Mouse (Mus musculus) heart, postnatal 0 days (tissue): ENCODE data around the gene Gatad2a. TPM values are rescaled to one million over a fixed set of nuclear protein-coding genes. Genes with fewer than 3 reads are reported as not detected.
"Not testable (repeated sequence)": the region's sequence is repeated elsewhere in the genome, so short reads cannot be mapped to it uniquely, and the experiment has no call there.

ENCODE experiments used
- ATAC-seq: fragments of 200-750 bp; cut with Nextera tagmentation; 2 replicates; pipeline ENCODE4 v1.8.0; 2017; ENCODE audit warnings: low read depth, moderate number of reproducible peaks, moderate library complexity; ENCODE audit not compliant: insufficient read depth
- DNase-seq: peaks from one replicate; pipeline ENCODE4 v3.0.0-alpha.2; 2016; ENCODE audit warnings: low spot score
- H3K27ac ChIP-seq: fragments of 300-500 bp; sonication (generic); 2 replicates; pipeline ENCODE4 v1.5.1; 2014; ENCODE audit warnings: low read depth, mild to moderate bottlenecking
- H3K27me3 ChIP-seq: fragments of 300-500 bp; sonication (generic); 2 replicates; pipeline ENCODE4 v1.6.1; 2014; ENCODE audit warnings: low read length, mixed read lengths; ENCODE audit not compliant: control insufficient read depth, insufficient read depth
- H3K36me3 ChIP-seq: fragments of 300-500 bp; sonication (generic); replicated peaks from 2 replicates; pipeline ENCODE4 v1.6.1; 2014; ENCODE audit warnings: low read length, mixed read lengths; ENCODE audit not compliant: control insufficient read depth, insufficient read depth
- H3K4me1 ChIP-seq: fragments of 300-500 bp; sonication (generic); 2 replicates; pipeline ENCODE4 v1.6.1; 2014; ENCODE audit warnings: antibody characterized with exemption; ENCODE audit not compliant: control insufficient read depth, insufficient read depth
- H3K4me2 ChIP-seq: fragments of 300-500 bp; sonication (generic); 2 replicates; pipeline ENCODE4 v1.6.1; 2014; ENCODE audit warnings: low read depth, mild to moderate bottlenecking, low read length, moderate library complexity
- H3K4me3 ChIP-seq: fragments of 300-500 bp; sonication (generic); 2 replicates; pipeline ENCODE4 v1.5.1; 2014; ENCODE audit warnings: low read depth, low read length
- H3K9ac ChIP-seq: fragments of 300-500 bp; sonication (generic); replicated peaks from 2 replicates; pipeline ENCODE4 v1.6.1; 2014; ENCODE audit warnings: low read depth, low read length, mixed read lengths
- H3K9me3 ChIP-seq: fragments of 300-500 bp; sonication (generic); replicated peaks from 2 replicates; pipeline ENCODE4 v1.6.1; 2016; ENCODE audit warnings: low read length; ENCODE audit not compliant: control insufficient read depth
- CTCF ChIP-seq: IDR thresholded peaks from 2 replicates; pipeline ENCODE4 v1.5.1; 2016; ENCODE audit warnings: antibody characterized with exemption, control low read depth, low read depth
- EP300 ChIP-seq: IDR thresholded peaks from 2 replicates; pipeline ENCODE4 v1.6.1; 2016; ENCODE audit warnings: antibody characterized with exemption, low read depth
- WGBS: fragments of 180-500 bp; shearing (Covaris S2); extraction: QIAGEN DNeasy Blood & Tissue Kit; methylation state at CpG from one replicate; pipeline ENCODE4 v1.1.7; 2014; 5-methylcytosine and 5-hydroxymethylcytosine counted together
- polyA plus RNA-seq: library from polyadenylated mRNA; unstranded; fragments of >200 nt; fragmentation: Nextera tagmentation; extraction: Ambion mirVana; gene quantifications from 2 replicates; pipeline ENCODE4 v1.2.1, GENCODE M21; 2015
- total RNA-seq: library from RNA; depleted of rRNA; stranded (reverse); fragments of >200 nt; gene quantifications from 2 replicates; pipeline ENCODE4 v1.2.3, GENCODE M21; 2014; ENCODE audit warnings: low replicate concordance

Gene Gatad2a
- total and polyA plus RNA-seq, 2 experiments from 2014 or later = 18.9 to 26.9 TPM

- no peak for ATAC-seq
- H3K27me3 ChIP-seq = no peaks in the 10 kb centered on the region
- no peak overlapping the region for H3K4me3 ChIP-seq
- H3K9me3 ChIP-seq = no peaks in the 10 kb centered on the region
- no peak overlapping the region for H3K9ac ChIP-seq
- H3K27ac ChIP-seq = no peak overlapping the region
- WGBS = 62% methylated on average over 3 of the region's 3 CpGs
- peaks cover 10% of the 10 kb centered on the region for H3K36me3 ChIP-seq
- TF ChIP-seq CTCF = no peak
- TF ChIP-seq EP300 = no peak
- H3K4me1 ChIP-seq = no peaks in the 10 kb centered on the region
- H3K4me2 ChIP-seq = no peak overlapping the region
- DNase-seq = no peak
Observed at GRCm38 (mm10) chr8:70012350-70012749, 16.2 kb upstream of the Gatad2a start.

GRCm38 (mm10) chr8:70010796-70011195, 14.6 kb upstream of the Gatad2a start:
- WGBS = 90% methylated on average over 14 of the region's 14 CpGs
- ATAC-seq, H3K4me2 ChIP-seq, H3K4me3 ChIP-seq, H3K9me3 ChIP-seq, DNase-seq, H3K27me3 ChIP-seq, H3K9ac ChIP-seq, H3K4me1 ChIP-seq, H3K27ac ChIP-seq, H3K36me3 ChIP-seq: not testable (repeated sequence)

- DNase-seq = peak; percentile 61
- Histone ChIP-seq H3K4me3 (no peak overlapping the region), H3K4me1 (no peaks in the 10 kb centered on the region), H3K9me3 (no peaks in the 10 kb centered on the region), H3K36me3 (no peaks in the 10 kb centered on the region), H3K27me3 (no peaks in the 10 kb centered on the region), H3K4me2 (no peak overlapping the region), H3K9ac (no peak overlapping the region), H3K27ac (peak overlapping the region; percentile 50)
- peak; percentile 59; the same call in 1 of the 2 replicates for TF ChIP-seq EP300
- TF ChIP-seq CTCF = no peak
- 47% methylated on average over 2 of the region's 2 CpGs for WGBS
- peak; percentile 52 for ATAC-seq
Observed at GRCm38 (mm10) chr8:70005178-70005577, 9.0 kb upstream of the Gatad2a start.

GRCm38 (mm10) chr8:70004345-70004744, 8.2 kb upstream of the Gatad2a start:
- Histone ChIP-seq H3K27ac (0 out of 2 replicates have a peak overlapping the region, but pooled peaks have one; percentile 28), H3K4me2 (no peak overlapping the region), H3K36me3 (no peaks in the 10 kb centered on the region), H3K27me3 (no peaks in the 10 kb centered on the region), H3K9ac (no peak overlapping the region), H3K4me1 (no peaks in the 10 kb centered on the region), H3K4me3 (no peak overlapping the region), H3K9me3 (no peaks in the 10 kb centered on the region)
- DNase-seq (no peak), ATAC-seq (no peak)
- TF ChIP-seq EP300 = no peak
- TF ChIP-seq CTCF = no peak

GRCm38 (mm10) chr8:70003204-70003657, 7.0 kb upstream of the Gatad2a start:
- Histone ChIP-seq H3K27ac (peak overlapping the region; percentile 4; the same call in 1 of the 2 replicates), H3K36me3 (no peaks in the 10 kb centered on the region), H3K9ac (no peak overlapping the region), H3K27me3 (no peaks in the 10 kb centered on the region), H3K9me3 (no peaks in the 10 kb centered on the region), H3K4me3 (no peak overlapping the region), H3K4me2 (no peak overlapping the region), H3K4me1 (no peaks in the 10 kb centered on the region)
- ATAC-seq = no peak
- whole genome bisulfite sequencing = 57% methylated on average over 4 of the region's 4 CpGs
- no peak for DNase-seq
- TF ChIP-seq EP300 (no peak), CTCF (no peak; the same call in 1 of the 2 replicates)

GRCm38 (mm10) chr8:70001892-70002191, 5.7 kb upstream of the Gatad2a start:
- Histone ChIP-seq H3K4me2 (peak overlapping the region; percentile 58), H3K9ac (peak overlapping the region; percentile 50; the same call in 1 of the 2 replicates), H3K27ac (peak overlapping the region; percentile 92; the same call in 1 of the 2 replicates), H3K4me3 (peak overlapping the region; percentile 30; the same call in 1 of the 2 replicates)
- H3K36me3 ChIP-seq, H3K27me3 ChIP-seq, DNase-seq, H3K9me3 ChIP-seq, ATAC-seq, H3K4me1 ChIP-seq: not testable (repeated sequence)
- 28% methylated on average over 7 of the region's 7 CpGs for WGBS
